Mouse (Mus musculus) urinary bladder, postnatal 36 days (tissue): ENCODE results near the gene Trim3.

ENCODE experiments used
- DNase-seq, 2 experiments: peaks; one replicate each; pipeline ENCODE4 v3.0.0; 2022; ENCODE audit warnings: low spot score in 2 of 2, mixed read lengths in 1 of 2

Trim3 gene

GRCm38 (mm10) chr7:105559016-105559415 is 74.4 kb downstream of the Trim3 start:
- DNase-seq, result no peak

GRCm38 (mm10) chr7:105557671-105558070 is 75.7 kb downstream of the Trim3 start:
- no peak for DNase-seq

GRCm38 (mm10) chr7:105556406-105556805 is 77.0 kb downstream of the Trim3 start:
- no peak for DNase-seq

GRCm38 (mm10) chr7:105555571-105555970 is 77.8 kb downstream of the Trim3 start:
- DNase-seq, result no peak
